Mouse (Mus musculus) stomach, adult 2 months (tissue): ENCODE results near the gene Mad2l2. TPM values are rescaled to one million over a fixed set of nuclear protein-coding genes. Genes with fewer than 3 reads are reported as not detected.

Experiments
- polyA plus RNA-seq: library from polyadenylated mRNA; depleted of rRNA; stranded (reverse); fragments of >200 nt; gene quantifications from 2 replicates; pipeline ENCODE4 v1.2.3, GENCODE M21; 2012; rRNA removed

Mad2l2 gene
- 8.9 and 13.6 TPM in 2 replicates for polyA plus RNA-seq

GRCm38 (mm10) chr4:148130133-148130532 lies at the start of gene Mad2l2:
Gene Mad2l2 (plus strand): TSS chr4:148130384.

GRCm38 (mm10) chr4:148087907-148088527 lies 42.2 kb upstream of the Mad2l2 start, which contains the start of gene Agtrap:
Gene Agtrap (minus strand): TSS chr4:148088031.

GRCm38 (mm10) chr4:148130561-148131413 lies 603 bp downstream of the Mad2l2 start, which contains the start of gene Draxin:
Gene Draxin (minus strand): TSS chr4:148130698.

GRCm38 (mm10) chr4:148151267-148152168 lies 21.3 kb downstream of the Mad2l2 start, which contains the start of gene Fbxo6:
Gene Fbxo6 (minus strand): TSS chr4:148152140.

GRCm38 (mm10) chr4:148160436-148161390 lies 30.5 kb downstream of the Mad2l2 start, which contains the start of the genes Fbxo44 and Fbxo2:
Gene Fbxo44 (minus strand): TSS chr4:148160482.
Gene Fbxo2 (plus strand): TSS chr4:148160621.

Other genes with a start within 250 kb of the Mad2l2 start
- gene Mfn2, start 225.7 kb upstream of the Mad2l2 start, polyA plus RNA-seq = 23.7 and 26.1 TPM in 2 replicates
- 14.3 and 15.6 TPM in 2 replicates for gene Plod1, start 193.6 kb upstream of the Mad2l2 start, polyA plus RNA-seq
- gene 2510039O18Rik, start 189.5 kb upstream of the Mad2l2 start, polyA plus RNA-seq = 55.4 and 74.4 TPM in 2 replicates
- gene Nppb, start 144.6 kb upstream of the Mad2l2 start, polyA plus RNA-seq = not detected in 2 replicates
- 0.10 TPM in 1 of 2 replicates, not detected in the other for gene Nppa, start 129.7 kb upstream of the Mad2l2 start, polyA plus RNA-seq
- gene Clcn6, start 91.6 kb upstream of the Mad2l2 start, polyA plus RNA-seq = 1.7 and 2.1 TPM in 2 replicates
- 10.9 and 11.4 TPM in 2 replicates for gene Mthfr, start 91.3 kb upstream of the Mad2l2 start, polyA plus RNA-seq
- gene Agtrap, start 42.4 kb upstream of the Mad2l2 start, polyA plus RNA-seq = 36.5 and 39.3 TPM in 2 replicates
- not detected in 2 replicates for gene Draxin, start 314 bp downstream of the Mad2l2 start, polyA plus RNA-seq
- 28.0 and 30.0 TPM in 2 replicates for gene Fbxo6, start 21.8 kb downstream of the Mad2l2 start, polyA plus RNA-seq
- gene Fbxo44, start 30.1 kb downstream of the Mad2l2 start, polyA plus RNA-seq = 10.4 and 15.7 TPM in 2 replicates
- 0.60 and 0.95 TPM in 2 replicates for gene Fbxo2, start 30.2 kb downstream of the Mad2l2 start, polyA plus RNA-seq
- 0.01 and 0.02 TPM in 2 replicates for gene Disp3, start 157.6 kb downstream of the Mad2l2 start, polyA plus RNA-seq